Mouse (Mus musculus) forebrain, postnatal 0 days (tissue): ENCODE measurements at regions not wholly inside any gene's neighbourhood (a gene's known extent, or its start where the extent isn't known, plus 50 kb on each side); places are given as distances from the start of the nearest gene placed in this dataset.
A peak's percentile ranks its signal among the peaks of the same experiment; 100 is the strongest.

Source experiments
- ATAC-seq: fragments of 200-750 bp; cut with Nextera tagmentation; 2 replicates; pipeline ENCODE4 v1.8.0; 2017; ENCODE audit warnings: mild to moderate bottlenecking, moderate library complexity
- DNase-seq: peaks from one replicate; pipeline ENCODE4 v3.0.0-alpha.2; 2015
- H3K27ac ChIP-seq: fragments of 300-500 bp; sonication (generic); 2 replicates; pipeline ENCODE4 v1.5.1; 2014; ENCODE audit warnings: low read depth, mild to moderate bottlenecking, antibody characterized with exemption, low read length, moderate library complexity, mixed read lengths
- H3K27me3 ChIP-seq: fragments of 300-500 bp; sonication (generic); 2 replicates; pipeline ENCODE4 v1.6.1; 2014; ENCODE audit warnings: mild to moderate bottlenecking, low read length, mixed read lengths; ENCODE audit not compliant: insufficient read depth
- H3K36me3 ChIP-seq: fragments of 300-500 bp; sonication (generic); 2 replicates; pipeline ENCODE4 v1.6.1; 2014; ENCODE audit warnings: mild to moderate bottlenecking, moderate library complexity; ENCODE audit not compliant: insufficient read depth
- H3K4me1 ChIP-seq: fragments of 300-500 bp; sonication (generic); 2 replicates; pipeline ENCODE4 v1.6.1; 2014; ENCODE audit warnings: antibody characterized with exemption; ENCODE audit not compliant: insufficient read depth
- H3K4me2 ChIP-seq: fragments of 300-500 bp; sonication (generic); 2 replicates; pipeline ENCODE4 v1.6.1; 2014; ENCODE audit warnings: low read depth, mild to moderate bottlenecking, moderate library complexity
- H3K4me3 ChIP-seq: fragments of 300-500 bp; sonication (generic); 2 replicates; pipeline ENCODE4 v1.5.1; 2014; ENCODE audit warnings: low read depth, low read length, mixed read lengths
- H3K9ac ChIP-seq: fragments of 300-500 bp; sonication (generic); 2 replicates; pipeline ENCODE4 v1.6.1; 2014; ENCODE audit warnings: mild to moderate bottlenecking
- H3K9me3 ChIP-seq: fragments of 300-500 bp; sonication (generic); 2 replicates; pipeline ENCODE4 v1.6.1; 2016; ENCODE audit warnings: low read length
- CTCF ChIP-seq: sonication (generic); IDR thresholded peaks from 2 replicates; pipeline ENCODE4 v1.5.1; 2016; ENCODE audit warnings: antibody characterized with exemption, control low read depth, low read depth
- WGBS: fragments of 180-500 bp; shearing (Covaris S2); extraction: QIAGEN DNeasy Blood & Tissue Kit; methylation state at CpG from one replicate; pipeline ENCODE4 v1.1.7; 2014; 5-methylcytosine and 5-hydroxymethylcytosine counted together

DNA sequence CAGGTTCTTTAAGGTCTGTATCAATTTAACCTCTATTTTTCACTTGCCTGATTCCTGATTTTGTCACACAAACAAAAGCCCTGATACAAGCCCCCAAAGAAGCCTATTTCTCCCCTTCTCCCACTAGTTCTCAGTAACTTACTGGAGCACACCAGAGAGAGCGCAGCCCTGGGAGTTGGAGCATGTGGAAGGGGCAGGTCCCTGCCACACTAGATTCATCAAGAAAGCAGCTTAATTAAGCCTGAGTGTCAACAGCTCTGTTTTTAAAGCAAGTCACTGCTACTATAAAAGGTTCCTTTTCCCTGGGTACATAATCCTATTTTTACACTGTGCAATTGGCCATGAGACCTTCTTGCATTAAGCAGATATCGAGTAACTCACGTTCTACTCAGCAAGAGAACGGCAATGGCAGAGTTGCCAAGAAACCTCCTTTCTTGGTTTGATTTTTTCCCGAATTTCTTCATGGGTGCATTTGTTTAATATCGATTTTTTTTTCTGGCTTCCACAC lies 166.2 kb downstream of the Emx2 start:
- TF ChIP-seq CTCF: no peak
- H3K4me3 ChIP-seq: no peak overlapping the region
- no peaks in the 10 kb centered on the region for H3K36me3 ChIP-seq
- H3K9ac ChIP-seq: no peak overlapping the region
- H3K9me3 ChIP-seq: no peaks in the 10 kb centered on the region
- H3K27ac ChIP-seq: no peak overlapping the region
- H3K4me1 ChIP-seq: no peaks in the 10 kb centered on the region; the same call in 1 of the 2 replicates
- H3K4me2 ChIP-seq: no peak overlapping the region
- H3K27me3 ChIP-seq: no peaks in the 10 kb centered on the region
- 33% methylated on average over 6 of the region's 6 CpGs for WGBS
- DNase-seq (peak; percentile 24), ATAC-seq (peak; percentile 27; the same call in 1 of the 2 replicates)

- Histone ChIP-seq H3K27me3 (no peaks in the 10 kb centered on the region), H3K36me3 (no peaks in the 10 kb centered on the region), H3K4me3 (no peak overlapping the region), H3K4me2 (no peak overlapping the region), H3K4me1 (no peaks in the 10 kb centered on the region; the same call in 1 of the 2 replicates), H3K9ac (no peak overlapping the region), H3K9me3 (no peaks in the 10 kb centered on the region), H3K27ac (no peak overlapping the region)
- TF ChIP-seq CTCF: no peak
- ATAC-seq (no peak), DNase-seq (no peak)
- WGBS: 57% methylated on average over 3 of the region's 3 CpGs
Observed at GRCm38 (mm10) chr19:59627681-59628080, 169.5 kb downstream of the Emx2 start.

GRCm38 (mm10) chr19:59628296-59629160 lies 170.4 kb downstream of the Emx2 start:
- H3K4me2 ChIP-seq: no peak overlapping the region
- H3K27ac ChIP-seq: no peak overlapping the region
- no peak for TF ChIP-seq CTCF
- H3K4me1 ChIP-seq: no peaks in the 10 kb centered on the region; the same call in 1 of the 2 replicates
- WGBS: 40% methylated on average over 15 of the region's 15 CpGs
- no peak overlapping the region for H3K4me3 ChIP-seq
- no peaks in the 10 kb centered on the region for H3K9me3 ChIP-seq
- H3K36me3 ChIP-seq: no peaks in the 10 kb centered on the region
- DNase-seq (no peak), ATAC-seq (no peak; the same call in 1 of the 2 replicates)
- no peak overlapping the region for H3K9ac ChIP-seq
- H3K27me3 ChIP-seq: no peaks in the 10 kb centered on the region

DNA sequence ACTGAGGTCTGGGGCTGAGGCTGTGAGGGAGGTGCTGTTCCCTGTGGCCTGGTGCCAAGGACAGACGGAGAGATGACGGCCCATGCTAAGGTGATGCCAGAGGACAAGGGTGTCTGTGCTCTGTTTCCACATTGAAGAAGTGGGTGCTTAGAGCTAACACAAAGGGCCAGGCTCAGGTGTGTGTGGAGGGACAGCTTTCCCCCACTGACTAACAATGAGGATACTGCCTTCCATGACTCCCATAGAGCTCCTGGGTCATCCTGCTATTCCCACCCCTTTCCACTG lies 170.9 kb downstream of the Emx2 start:
- Histone ChIP-seq H3K9ac (no peak overlapping the region), H3K4me2 (no peak overlapping the region), H3K27me3 (no peaks in the 10 kb centered on the region), H3K27ac (no peak overlapping the region), H3K36me3 (no peaks in the 10 kb centered on the region), H3K4me1 (no peaks in the 10 kb centered on the region; the same call in 1 of the 2 replicates), H3K9me3 (no peaks in the 10 kb centered on the region), H3K4me3 (no peak overlapping the region)
- 59% methylated on average over 2 of the region's 2 CpGs for WGBS
- DNase-seq (no peak), ATAC-seq (no peak; the same call in 1 of the 2 replicates)
- TF ChIP-seq CTCF: no peak

GRCm38 (mm10) chr19:59630095-59630494 lies 171.9 kb downstream of the Emx2 start:
- H3K9ac ChIP-seq: no peak overlapping the region
- DNase-seq (no peak), ATAC-seq (no peak)
- no peak overlapping the region for H3K4me2 ChIP-seq
- H3K36me3 ChIP-seq: no peaks in the 10 kb centered on the region
- no peak overlapping the region for H3K4me3 ChIP-seq
- WGBS: 64% methylated on average over 8 of the region's 8 CpGs
- TF ChIP-seq CTCF: no peak
- H3K27me3 ChIP-seq: no peaks in the 10 kb centered on the region
- no peaks in the 10 kb centered on the region for H3K9me3 ChIP-seq
- no peaks in the 10 kb centered on the region for H3K4me1 ChIP-seq
- H3K27ac ChIP-seq: no peak overlapping the region

GRCm38 (mm10) chr19:59630706-59631105 lies 172.5 kb downstream of the Emx2 start:
- no peak for DNase-seq
- WGBS: 22% methylated on average over 4 of the region's 4 CpGs
- no peak for ATAC-seq
- Histone ChIP-seq H3K27ac (no peak overlapping the region), H3K4me1 (no peaks in the 10 kb centered on the region), H3K9me3 (no peaks in the 10 kb centered on the region), H3K4me2 (no peak overlapping the region), H3K9ac (no peak overlapping the region), H3K4me3 (no peak overlapping the region), H3K27me3 (no peaks in the 10 kb centered on the region), H3K36me3 (no peaks in the 10 kb centered on the region)
- TF ChIP-seq CTCF: no peak

GRCm38 (mm10) chr19:59631541-59631940 lies 173.4 kb downstream of the Emx2 start:
- H3K36me3 ChIP-seq: no peaks in the 10 kb centered on the region
- H3K9ac ChIP-seq: no peak overlapping the region
- no peak overlapping the region for H3K4me2 ChIP-seq
- H3K4me1 ChIP-seq: no peaks in the 10 kb centered on the region
- DNase-seq: no peak
- no peaks in the 10 kb centered on the region for H3K9me3 ChIP-seq
- no peak overlapping the region for H3K4me3 ChIP-seq
- H3K27me3 ChIP-seq: no peaks in the 10 kb centered on the region
- 66% methylated on average over 1 of the region's 1 CpGs for WGBS
- no peak overlapping the region for H3K27ac ChIP-seq
- TF ChIP-seq CTCF: no peak
- ATAC-seq: no peak
